Mouse (Mus musculus) G1E (cell line): ENCODE measurements around the gene Hmgcl.

Experiments used
- CTCF ChIP-seq: IDR thresholded peaks from 2 replicates; pipeline ENCODE4 v1.5.1; 2012; ENCODE audit warnings: low read depth, low read length, inconsistent platforms, mixed read lengths
- POLR2AphosphoS5 ChIP-seq: IDR thresholded peaks from 2 replicates; pipeline ENCODE4 v1.6.1; 2012; ENCODE audit warnings: low read depth, low read length, inconsistent platforms; ENCODE audit not compliant: insufficient replicate concordance

GRCm38 (mm10) chr4:135985193-135985592, 38.9 kb downstream of the Hmgcl start:
- no peak for TF ChIP-seq POLR2AphosphoS5
- no peak for TF ChIP-seq CTCF
